Mouse (Mus musculus) limb, embryonic 14.5 days (tissue): ENCODE measurements around the gene Ccnb1. TPM values are rescaled to one million over a fixed set of nuclear protein-coding genes. Genes with fewer than 3 reads are reported as not detected.
A peak's percentile ranks its signal among the peaks of the same experiment; 100 is the strongest.
"Not testable (repeated sequence)": the region's sequence is repeated elsewhere in the genome, so short reads cannot be mapped to it uniquely, and the experiment has no call there.

Source experiments
- ATAC-seq: fragments of 200-750 bp; cut with Nextera tagmentation; 2 replicates; pipeline ENCODE4 v1.8.0; 2017; ENCODE audit warnings: low read depth, moderate number of reproducible peaks, moderate TSS enrichment; ENCODE audit not compliant: low FRiP score
- DNase-seq: peaks from one replicate; pipeline ENCODE4 v3.0.0-alpha.2; 2015; ENCODE audit warnings: low spot score
- H3K27ac ChIP-seq: fragments of 300-500 bp; sonication (generic); replicated peaks from 2 replicates; pipeline ENCODE4 v1.5.1; 2014; ENCODE audit warnings: low read depth, mild to moderate bottlenecking, low read length, moderate library complexity, mixed read lengths
- H3K27me3 ChIP-seq: fragments of 300-500 bp; sonication (generic); 2 replicates; pipeline ENCODE4 v1.6.1; 2014; ENCODE audit warnings: low read length, mixed read lengths; ENCODE audit not compliant: control insufficient read depth, insufficient read depth
- H3K36me3 ChIP-seq: fragments of 300-500 bp; sonication (generic); 2 replicates; pipeline ENCODE4 v1.6.1; 2014; ENCODE audit warnings: mild to moderate bottlenecking, low read length, moderate library complexity, mixed read lengths; ENCODE audit not compliant: control insufficient read depth, insufficient read depth
- H3K4me1 ChIP-seq: fragments of 300-500 bp; sonication (generic); 2 replicates; pipeline ENCODE4 v1.6.1; 2014; ENCODE audit warnings: antibody characterized with exemption, low read length, mixed read lengths; ENCODE audit not compliant: control insufficient read depth, insufficient read depth
- H3K4me2 ChIP-seq: fragments of 300-500 bp; sonication (generic); replicated peaks from 2 replicates; pipeline ENCODE4 v1.6.1; 2014; ENCODE audit warnings: low read depth, mild to moderate bottlenecking, low read length, moderate library complexity; ENCODE audit not compliant: severe bottlenecking
- H3K4me3 ChIP-seq: fragments of 300-500 bp; sonication (generic); replicated peaks from 2 replicates; pipeline ENCODE4 v1.5.1; 2014; ENCODE audit warnings: low read length
- H3K9ac ChIP-seq: fragments of 300-500 bp; sonication (generic); 2 replicates; pipeline ENCODE4 v1.6.1; 2014; ENCODE audit warnings: mild to moderate bottlenecking, low read depth, low read length, moderate library complexity; ENCODE audit not compliant: severe bottlenecking
- H3K9me3 ChIP-seq: fragments of 300-500 bp; sonication (generic); 2 replicates; pipeline ENCODE4 v1.6.1; 2016; ENCODE audit warnings: low read length; ENCODE audit not compliant: control insufficient read depth
- POLR2A ChIP-seq: fragments of 200-500 bp; IDR thresholded peaks from 2 replicates; pipeline ENCODE4 v1.8.0; 2012; ENCODE audit warnings: inconsistent platforms, mild to moderate bottlenecking, moderate library complexity, borderline replicate concordance; ENCODE audit not compliant: insufficient read depth, insufficient read length; ENCODE audit errors: extremely low read depth
- WGBS: fragments of 180-500 bp; shearing (Covaris S2); extraction: QIAGEN DNeasy Blood & Tissue Kit; methylation state at CpG from one replicate; pipeline ENCODE4 v1.1.7; 2014; 5-methylcytosine and 5-hydroxymethylcytosine counted together
- polyA plus RNA-seq, 2 experiments: library from polyadenylated mRNA; depleted of rRNA in 1 of 2; stranded (reverse) in 1 of 2; unstranded in 1 of 2; fragments of >200 nt; fragmentation: Nextera tagmentation in 1 of 2; extraction: Ambion mirVana in 1 of 2; gene quantifications; 2 replicates each; pipeline versions ENCODE4 v1.2.1 to v1.2.3; 2012 to 2014

The Ccnb1 gene
- polyA plus RNA-seq, 2 experiments, result 131 to 193 TPM

DNA sequence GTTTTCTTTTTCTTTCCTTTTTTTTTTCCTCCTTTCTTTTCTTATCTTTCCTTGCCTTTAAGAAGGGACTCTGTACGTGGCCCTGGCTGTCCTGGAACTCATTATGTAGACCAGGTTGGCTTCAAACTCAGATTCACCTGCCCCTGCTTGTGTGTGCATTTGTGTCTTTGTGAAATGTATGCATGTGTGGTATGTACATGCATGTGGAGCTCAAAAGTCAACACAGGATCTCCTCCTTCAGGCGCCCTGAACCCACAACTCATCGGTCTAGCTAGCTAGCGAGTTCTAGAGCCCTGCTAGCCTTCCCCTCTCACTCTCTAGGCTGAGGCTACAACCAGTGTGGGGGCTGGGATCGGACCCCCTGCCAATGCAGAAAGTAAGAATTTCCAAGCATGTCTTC, 43.5 kb downstream of the Ccnb1 start:
- Histone ChIP-seq H3K27ac (no peak overlapping the region), H3K27me3 (no peaks in the 10 kb centered on the region), H3K4me2 (no peak overlapping the region), H3K36me3 (peaks cover 3% of the 10 kb centered on the region; the same call in 1 of the 2 replicates), H3K4me1 (peaks cover 3% of the 10 kb centered on the region; the same call in 1 of the 2 replicates), H3K4me3 (no peak overlapping the region), H3K9me3 (no peaks in the 10 kb centered on the region), H3K9ac (no peak overlapping the region)
- TF ChIP-seq POLR2A, result no peak
- 91% methylated on average over 5 of the region's 5 CpGs for WGBS
- no peak for DNase-seq
- no peak for ATAC-seq

DNA sequence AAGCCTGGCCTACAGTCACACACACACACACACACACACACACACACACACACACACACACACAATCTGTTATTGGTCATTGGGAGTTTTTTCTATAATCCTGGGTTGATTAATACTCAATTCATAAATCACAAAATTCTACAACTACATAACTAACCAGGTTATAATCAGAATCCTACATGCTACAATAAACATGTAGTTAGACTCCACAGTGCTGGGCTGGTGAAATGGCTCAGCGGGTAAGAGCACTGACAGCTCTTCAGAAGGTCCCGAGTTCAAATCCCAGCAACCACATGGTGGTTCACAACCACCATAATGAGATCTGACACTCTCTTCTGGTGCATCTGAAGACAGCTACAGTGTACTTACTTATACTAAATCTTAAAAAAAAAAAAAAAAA, 53.6 kb downstream of the Ccnb1 start:
- DNase-seq (no peak), ATAC-seq (no peak)
- WGBS, result 88% methylated on average over 2 of the region's 2 CpGs
- H3K4me1 ChIP-seq, result peaks cover 8% of the 10 kb centered on the region
- H3K36me3 ChIP-seq, result peaks cover 27% of the 10 kb centered on the region
- no peaks in the 10 kb centered on the region for H3K9me3 ChIP-seq
- H3K4me3 ChIP-seq, result no peak overlapping the region
- no peak overlapping the region for H3K9ac ChIP-seq
- H3K27me3 ChIP-seq, result no peaks in the 10 kb centered on the region
- no peak for TF ChIP-seq POLR2A
- H3K4me2 ChIP-seq, result no peak overlapping the region
- H3K27ac ChIP-seq, result no peak overlapping the region

DNA sequence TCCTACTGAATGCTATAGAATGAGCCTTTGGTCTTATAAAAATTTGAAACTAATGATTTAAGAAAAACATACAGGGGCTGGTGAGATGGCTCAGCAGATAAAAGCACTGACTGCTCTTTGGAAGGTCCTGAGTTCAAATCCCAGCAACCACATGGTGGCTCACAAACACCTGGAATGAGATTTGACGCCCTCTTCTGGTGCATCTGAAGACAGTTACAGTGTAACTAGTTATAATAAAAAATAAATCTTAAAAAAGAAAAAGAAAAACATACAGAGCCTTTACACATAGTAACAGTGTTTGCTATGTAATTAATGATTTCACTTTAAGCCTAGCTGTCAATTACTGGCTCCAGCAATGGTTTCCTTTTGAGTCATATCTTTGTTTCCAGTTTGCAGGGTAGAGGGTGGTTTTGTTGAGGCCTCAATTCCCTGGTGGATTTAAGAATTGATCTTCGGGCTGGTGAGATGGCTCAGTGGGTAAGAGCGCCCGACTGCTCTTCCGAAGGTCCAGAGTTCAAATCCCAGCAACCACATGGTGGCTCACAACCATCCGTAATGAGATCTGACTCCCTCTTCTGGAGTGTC, 54.8 kb downstream of the Ccnb1 start:
- H3K27me3 ChIP-seq, DNase-seq, H3K9me3 ChIP-seq, H3K9ac ChIP-seq, ATAC-seq: not testable (repeated sequence)
- 91% methylated on average over 5 of the region's 6 CpGs for WGBS
- H3K4me2 ChIP-seq, result peak overlapping the region; percentile 52; the same call in 1 of the 2 replicates
- H3K27ac ChIP-seq, result peak overlapping the region; percentile 94
- peaks cover 29% of the 10 kb centered on the region for H3K36me3 ChIP-seq
- peaks cover 10% of the 10 kb centered on the region for H3K4me1 ChIP-seq
- H3K4me3 ChIP-seq, result peak overlapping the region; percentile 95

DNA sequence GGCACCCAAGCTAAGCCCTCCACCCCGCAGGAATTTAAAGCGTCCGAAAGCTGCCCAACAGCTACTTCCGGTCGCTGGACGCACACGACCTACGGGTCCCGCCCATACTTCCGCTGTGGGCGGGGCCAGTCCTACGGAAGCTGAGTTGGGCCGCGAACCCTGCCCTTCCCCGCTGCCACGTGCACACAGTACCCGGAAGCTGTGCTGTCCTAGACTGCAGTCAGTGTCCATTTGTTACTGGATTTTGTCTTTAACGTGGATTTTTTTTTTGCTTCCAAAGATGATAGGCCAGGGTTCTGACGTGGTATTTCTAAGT, 55.6 kb downstream of the Ccnb1 start, which contains the start of gene Cdk7:
TSS of gene Cdk7 (minus strand) at position 79 of the 316 bp plus-strand sequence.
- Histone ChIP-seq H3K27me3 (no peaks in the 10 kb centered on the region), H3K27ac (peak within 1 kb of the TSS; percentile 94), H3K36me3 (peaks cover 24% of the 10 kb centered on the region), H3K9ac (peak within 1 kb of the TSS; percentile 96), H3K4me1 (peaks cover 13% of the 10 kb centered on the region), H3K4me3 (peak within 1 kb of the TSS; percentile 95), H3K9me3 (no peaks in the 10 kb centered on the region), H3K4me2 (peak within 1 kb of the TSS; percentile 63)
- peak; percentile 97 for ATAC-seq
- 0 out of 2 replicates have a peak, but pooled peaks have one; percentile 1 for TF ChIP-seq POLR2A
- DNase-seq, result peak; percentile 96
- WGBS, result 0% methylated on average over 19 of the region's 19 CpGs

DNA sequence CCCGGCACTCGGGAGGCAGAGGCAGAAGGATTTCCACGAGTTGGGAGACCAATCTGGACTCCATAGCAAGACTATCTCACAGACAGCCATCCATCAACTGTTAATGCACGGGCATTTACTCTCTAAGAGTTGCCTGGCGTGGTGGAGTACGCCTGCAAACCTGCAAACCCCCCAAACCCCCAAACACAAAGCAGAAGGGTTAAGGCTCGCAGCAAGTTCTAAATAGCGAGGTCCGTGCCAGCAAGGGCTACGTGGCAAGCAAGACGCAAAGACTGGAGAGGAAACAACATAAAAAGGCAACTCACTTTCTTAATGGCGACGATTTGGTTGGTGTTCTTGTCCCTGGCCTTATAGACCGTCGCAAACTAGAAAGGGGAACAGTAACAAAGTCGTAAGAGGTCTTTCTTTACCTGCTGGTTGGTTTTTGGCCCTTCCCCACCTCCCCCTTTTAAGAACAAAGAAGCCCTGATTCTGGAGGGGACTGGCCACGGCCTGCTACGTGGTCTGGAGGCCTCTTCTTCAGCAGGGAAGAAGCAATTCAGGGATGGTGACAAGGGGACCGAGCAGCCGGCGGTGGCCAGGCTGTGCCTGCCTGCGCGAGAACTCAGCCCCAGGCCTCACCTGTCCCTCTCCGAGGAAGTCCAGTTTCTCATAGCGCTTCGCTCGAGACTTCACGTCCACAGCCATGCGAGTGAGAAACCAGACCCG, 56.1 kb downstream of the Ccnb1 start:
- H3K9ac ChIP-seq, result peak overlapping the region; percentile 96
- H3K4me3 ChIP-seq, result peak overlapping the region; percentile 95
- no peaks in the 10 kb centered on the region for H3K9me3 ChIP-seq
- peak overlapping the region; percentile 63 for H3K4me2 ChIP-seq
- H3K27ac ChIP-seq, result peak overlapping the region; percentile 94
- H3K36me3 ChIP-seq, result peaks cover 24% of the 10 kb centered on the region
- 2% methylated on average over 30 of the region's 30 CpGs for WGBS
- ATAC-seq (no peak), DNase-seq (no peak)
- H3K27me3 ChIP-seq, result no peaks in the 10 kb centered on the region
- peak; percentile 65; the same call in 1 of the 2 replicates for TF ChIP-seq POLR2A
- H3K4me1 ChIP-seq, result peaks cover 13% of the 10 kb centered on the region

Other genes starting within 250 kb of the Ccnb1 start
- gene Ocln, start 233.9 kb downstream of the Ccnb1 start, polyA plus RNA-seq (2012; rRNA removed), result 1.9 and 3.1 TPM in 2 replicates
- gene Ocln, start 233.9 kb downstream of the Ccnb1 start, polyA plus RNA-seq (2014; fragmentation: Nextera tagmentation; extraction: Ambion mirVana), result 7.4 and 8.8 TPM in 2 replicates
- gene Marveld2, start 169.6 kb downstream of the Ccnb1 start, polyA plus RNA-seq (2012; rRNA removed), result 3.6 and 3.9 TPM in 2 replicates
- 5.8 and 6.8 TPM in 2 replicates for gene Marveld2, start 169.6 kb downstream of the Ccnb1 start, polyA plus RNA-seq (2014; fragmentation: Nextera tagmentation; extraction: Ambion mirVana)
- 153 and 187 TPM in 2 replicates for gene Ak6, start 135.6 kb downstream of the Ccnb1 start, polyA plus RNA-seq (2012; rRNA removed)
- gene Ak6, start 135.6 kb downstream of the Ccnb1 start, polyA plus RNA-seq (2014; fragmentation: Nextera tagmentation; extraction: Ambion mirVana), result 262 and 274 TPM in 2 replicates
- gene Rad17, start 135.5 kb downstream of the Ccnb1 start, polyA plus RNA-seq (2012; rRNA removed), result 15.0 and 17.5 TPM in 2 replicates
- 21.5 and 21.8 TPM in 2 replicates for gene Rad17, start 135.5 kb downstream of the Ccnb1 start, polyA plus RNA-seq (2014; fragmentation: Nextera tagmentation; extraction: Ambion mirVana)
- gene Taf9, start 135.0 kb downstream of the Ccnb1 start, polyA plus RNA-seq (2012; rRNA removed), result 15.4 and 16.2 TPM in 2 replicates
- gene Taf9, start 135.0 kb downstream of the Ccnb1 start, polyA plus RNA-seq (2014; fragmentation: Nextera tagmentation; extraction: Ambion mirVana), result 13.7 and 16.2 TPM in 2 replicates
- 1.9 and 3.3 TPM in 2 replicates for gene Ccdc125, start 116.9 kb downstream of the Ccnb1 start, polyA plus RNA-seq (2012; rRNA removed)
- 2.9 and 3.4 TPM in 2 replicates for gene Ccdc125, start 116.9 kb downstream of the Ccnb1 start, polyA plus RNA-seq (2014; fragmentation: Nextera tagmentation; extraction: Ambion mirVana)
- gene Cdk7, start 55.6 kb downstream of the Ccnb1 start, polyA plus RNA-seq (2012; rRNA removed), result 59.4 and 60.3 TPM in 2 replicates
- 94.8 and 96.4 TPM in 2 replicates for gene Cdk7, start 55.6 kb downstream of the Ccnb1 start, polyA plus RNA-seq (2014; fragmentation: Nextera tagmentation; extraction: Ambion mirVana)
- gene Mrps36, start 41.9 kb downstream of the Ccnb1 start, polyA plus RNA-seq (2012; rRNA removed), result 48.4 and 57.9 TPM in 2 replicates
- gene Mrps36, start 41.9 kb downstream of the Ccnb1 start, polyA plus RNA-seq (2014; fragmentation: Nextera tagmentation; extraction: Ambion mirVana), result 113 and 117 TPM in 2 replicates
- gene Cenph, start 10.7 kb downstream of the Ccnb1 start, polyA plus RNA-seq (2012; rRNA removed), result 22.1 and 29.4 TPM in 2 replicates
- 28.5 and 29.3 TPM in 2 replicates for gene Cenph, start 10.7 kb downstream of the Ccnb1 start, polyA plus RNA-seq (2014; fragmentation: Nextera tagmentation; extraction: Ambion mirVana)
- 69.0 and 69.2 TPM in 2 replicates for gene Slc30a5, start 46.9 kb upstream of the Ccnb1 start, polyA plus RNA-seq (2012; rRNA removed)
- gene Slc30a5, start 46.9 kb upstream of the Ccnb1 start, polyA plus RNA-seq (2014; fragmentation: Nextera tagmentation; extraction: Ambion mirVana), result 70.9 and 73.5 TPM in 2 replicates